Mouse (Mus musculus) CH12.LX (cell line): Measurements from ENCODE around the gene Akirin2.

ENCODE experiments used
- CTCF ChIP-seq, 2 experiments: IDR thresholded peaks in 1 of 2; conservative IDR thresholded peaks in 1 of 2; 2 replicates each; pipeline ENCODE4 v1.5.1; 2011 to 2012; ENCODE audit warnings: low read depth in 2 of 2, low read length in 2 of 2, improper control_type of control experiment in 1 of 2, inconsistent platforms in 1 of 2, mild to moderate bottlenecking in 1 of 2, moderate library complexity in 1 of 2
- IRF4 ChIP-seq: IDR thresholded peaks from 2 replicates; pipeline ENCODE4 v1.6.1; 2014; ENCODE audit warnings: low read depth, mild to moderate bottlenecking, inconsistent platforms, low read length, improper control_type of control experiment
- JUND ChIP-seq: conservative IDR thresholded peaks from 2 replicates; pipeline ENCODE4 v1.6.1; 2011; ENCODE audit warnings: low read depth, low read length, improper control_type of control experiment
- MAX ChIP-seq: IDR thresholded peaks from 2 replicates; pipeline ENCODE4 v1.6.1; 2011; ENCODE audit warnings: low read length, improper control_type of control experiment
- MAZ ChIP-seq: IDR thresholded peaks from 2 replicates; pipeline ENCODE4 v1.6.1; 2012; ENCODE audit warnings: low read depth, mild to moderate bottlenecking, inconsistent platforms, low read length, improper control_type of control experiment, moderate library complexity
- MYC ChIP-seq: IDR thresholded peaks from 2 replicates; pipeline ENCODE4 v1.6.1; 2011; ENCODE audit warnings: low read depth, mild to moderate bottlenecking, improper control_type of control experiment, low read length
- POLR2A ChIP-seq: IDR thresholded peaks from 2 replicates; pipeline ENCODE4 v1.6.1; 2011; ENCODE audit warnings: low read depth, mild to moderate bottlenecking, improper control_type of control experiment, low read length
- RAD21 ChIP-seq: IDR thresholded peaks from 2 replicates; pipeline ENCODE4 v1.6.1; 2011; ENCODE audit warnings: low read depth, mild to moderate bottlenecking, low read length, improper control_type of control experiment, moderate library complexity
- UBTF ChIP-seq: IDR thresholded peaks from 2 replicates; pipeline ENCODE4 v1.6.1; 2012; ENCODE audit warnings: low read depth, mild to moderate bottlenecking, inconsistent platforms, low read length, improper control_type of control experiment, moderate library complexity

DNA sequence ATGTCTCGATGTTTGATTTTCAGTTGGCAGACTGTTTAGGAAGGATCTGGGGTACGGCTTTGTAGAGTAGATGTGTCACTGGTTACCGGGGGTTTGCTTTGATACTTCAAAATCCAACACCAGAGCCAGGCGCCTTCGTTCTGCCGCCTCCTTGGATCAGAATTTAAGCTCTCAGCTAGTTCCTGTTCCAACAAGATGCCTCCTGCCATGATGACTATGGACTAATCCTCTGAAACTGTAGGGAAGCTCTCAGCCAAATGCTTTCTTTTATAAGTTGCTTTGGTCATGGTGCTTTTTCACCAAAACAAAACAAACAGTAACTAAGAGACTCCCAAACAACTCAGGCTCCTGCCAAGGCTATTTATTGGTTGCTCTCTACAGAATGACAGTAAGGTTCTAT lies 52.4 kb downstream of the Akirin2 start:
- TF ChIP-seq CTCF (conservative IDR thresholded peaks at IDR 0.05 in 1 of 2, IDR thresholded peaks at IDR 0.05 in 1 of 2; ENCODE audit: low read depth in 2 of 2, low read length in 2 of 2) (no peak), JUND (no peak), POLR2A (no peak), UBTF (no peak), MAZ (no peak), RAD21 (no peak), MAX (no peak), IRF4 (no peak), MYC (no peak)
